Comparison of ENCODE assay signal across 9 mouse cellular contexts in genomic region chr13:37966256-37967051, GRCm38 (mm10). TPM values are rescaled to one million over a fixed set of nuclear protein-coding genes. Genes with fewer than 3 reads are reported as not detected.
DNase-seq lines count a peak whose midpoint lies in the region; ATAC-seq and TF ChIP-seq lines count a peak whose summit lies in the region.
"Had no signal": no experiment of that assay in that cellular context is flagged by ENCODE, and none has a peak within 500 bp of the region (broad histone marks: within the 10 kb centered on the region; RNA-seq: fewer than 3 reads in every experiment).

No protein-coding gene starts in this region.

- no peak for TF ChIP-seq EP300 in ES-Bruce4 (IDR thresholded peaks at IDR 0.05; ENCODE audit: insufficient read depth, low read depth, low read length)

- no peak for TF ChIP-seq POLR2A in ES-Bruce4 (IDR thresholded peaks at IDR 0.05; ENCODE audit: insufficient read depth, low read length)

- DNase-seq in forebrain, postnatal 0 days: no peak
- peak; percentile 76 to 88 for DNase-seq in kidney, postnatal 4 days
- DNase-seq in kidney, postnatal 25 days: no peak
- DNase-seq in ovary, postnatal 14 days (ENCODE audit: low spot score): no peak
- no peak for DNase-seq in right cerebral cortex, postnatal 14 days

- H3K9ac ChIP-seq in forebrain, embryonic 12.5 days: no peak overlapping the region
- H3K9ac ChIP-seq in forebrain, postnatal 0 days: no peak overlapping the region
- H3K9ac ChIP-seq in ES-Bruce4 (ENCODE audit: low read depth, poor library complexity, severe bottlenecking): peak overlapping the region; percentile 52
- no peak overlapping the region for H3K9ac ChIP-seq in limb, embryonic 15.5 days

- 78% methylated on average over 15 of the region's 15 CpGs for WGBS in forebrain, embryonic 12.5 days
- WGBS in forebrain, postnatal 0 days: 81% methylated on average over 15 of the region's 15 CpGs
- 70% methylated on average over 15 of the region's 15 CpGs for WGBS in limb, embryonic 15.5 days

- H3K27ac ChIP-seq in forebrain, embryonic 12.5 days: 0 out of 2 replicates have a peak overlapping the region, but pooled peaks have one; percentile 5
- H3K27ac ChIP-seq in forebrain, postnatal 0 days (ENCODE audit: low read depth, low read length): no peak overlapping the region
- H3K27ac ChIP-seq in ES-Bruce4 (ENCODE audit: insufficient read depth, low read length): peak overlapping the region; percentile 78; the same call in 1 of the 2 replicates
- H3K27ac ChIP-seq in limb, embryonic 15.5 days: no peak overlapping the region

- no peaks in the 10 kb centered on the region for H3K36me3 ChIP-seq in forebrain, embryonic 12.5 days (replicated peaks)
- H3K36me3 ChIP-seq in forebrain, postnatal 0 days (ENCODE audit: insufficient read depth): no peaks in the 10 kb centered on the region
- H3K36me3 ChIP-seq in ES-Bruce4 (ENCODE audit: control insufficient read depth, insufficient read depth, low read length, poor library complexity, severe bottlenecking): no peaks in the 10 kb centered on the region
- no peaks in the 10 kb centered on the region for H3K36me3 ChIP-seq in limb, embryonic 15.5 days

- TF ChIP-seq CTCF in forebrain, postnatal 0 days (IDR thresholded peaks at IDR 0.05; ENCODE audit: low read depth): no peak
- no peak for TF ChIP-seq CTCF in ES-Bruce4 (IDR thresholded peaks at IDR 0.05; ENCODE audit: low read depth, low read length)

- peaks cover 29% of the 10 kb centered on the region for H3K4me1 ChIP-seq in forebrain, embryonic 12.5 days
- peaks cover 3% of the 10 kb centered on the region; the same call in 1 of the 2 replicates for H3K4me1 ChIP-seq in forebrain, postnatal 0 days (ENCODE audit: insufficient read depth)
- peaks cover 7% of the 10 kb centered on the region for H3K4me1 ChIP-seq in ES-Bruce4 (ENCODE audit: control insufficient read depth, insufficient read depth, low read length)
- peaks cover 33% of the 10 kb centered on the region for H3K4me1 ChIP-seq in limb, embryonic 15.5 days

- no peak overlapping the region for H3K4me3 ChIP-seq in forebrain, embryonic 12.5 days (replicated peaks)
- H3K4me3 ChIP-seq in forebrain, postnatal 0 days (ENCODE audit: low read depth, low read length): no peak overlapping the region
- no peak overlapping the region for H3K4me3 ChIP-seq in ES-Bruce4 (ENCODE audit: low read depth, low read length)
- H3K4me3 ChIP-seq in limb, embryonic 15.5 days: no peak overlapping the region

- no peaks in the 10 kb centered on the region for H3K9me3 ChIP-seq in forebrain, embryonic 12.5 days
- H3K9me3 ChIP-seq in forebrain, postnatal 0 days (ENCODE audit: low read length): no peaks in the 10 kb centered on the region
- no peaks in the 10 kb centered on the region for H3K9me3 ChIP-seq in ES-Bruce4 (replicated peaks; ENCODE audit: control insufficient read depth, insufficient read depth, low read length, poor library complexity, severe bottlenecking)
- no peaks in the 10 kb centered on the region for H3K9me3 ChIP-seq in limb, embryonic 15.5 days

- H3K4me2 ChIP-seq in forebrain, embryonic 12.5 days: no peak overlapping the region
- no peak overlapping the region for H3K4me2 ChIP-seq in forebrain, postnatal 0 days (ENCODE audit: low read depth)
- H3K4me2 ChIP-seq in limb, embryonic 15.5 days: 0 out of 2 replicates have a peak overlapping the region, but pooled peaks have one; percentile 5

- H3K27me3 ChIP-seq in forebrain, embryonic 12.5 days: peaks cover 14% of the 10 kb centered on the region
- H3K27me3 ChIP-seq in forebrain, postnatal 0 days (ENCODE audit: insufficient read depth, low read length): no peaks in the 10 kb centered on the region; the same call in 1 of the 2 replicates
- no peaks in the 10 kb centered on the region for H3K27me3 ChIP-seq in ES-Bruce4 (ENCODE audit: control insufficient read depth, insufficient read depth, low read length, poor library complexity, severe bottlenecking)
- H3K27me3 ChIP-seq in limb, embryonic 15.5 days: no peaks in the 10 kb centered on the region

- no peak for ATAC-seq in forebrain, embryonic 12.5 days (ENCODE audit: low FRiP score)
- no peak for ATAC-seq in forebrain, postnatal 0 days
- no peak for ATAC-seq in limb, embryonic 15.5 days (ENCODE audit: insufficient number of reproducible peaks, low FRiP score, low TSS enrichment, low read depth)
- ATAC-seq: inflammation-experienced regulatory T-cells, adult 6 months had no signal

RNA-seq across cellular contexts. Expression of gene Ssr1, which starts 27.6 kb away (rescaled TPM):
- polyA plus RNA-seq in forebrain, embryonic 12.5 days (2016; fragmentation: Nextera tagmentation; extraction: Ambion mirVana): 94.0 and 110 TPM in 2 replicates
- total RNA-seq in forebrain, postnatal 0 days (2014; rRNA removed): 36.4 and 48.8 TPM in 2 replicates
- polyA plus RNA-seq in forebrain, postnatal 0 days (2015; fragmentation: Nextera tagmentation; extraction: Ambion mirVana): 71.1 and 75.6 TPM in 2 replicates
- polyA plus RNA-seq in ES-Bruce4 (2011; ENCODE audit: insufficient read depth, insufficient read length, low read depth, missing spikeins): 137 and 150 TPM in 2 replicates
- 152 TPM in 2 replicates for polyA plus RNA-seq in limb, embryonic 15.5 days (2015; fragmentation: Nextera tagmentation; extraction: Ambion mirVana)

Comparison
In these comparisons a context has a peak if more than half of its experiments do, and no peak if none do; other contexts are left out.
1. H3K27ac ChIP-seq: peak in forebrain, embryonic 12.5 days (single experiment) and ES-Bruce4 (single experiment); none in forebrain, postnatal 0 days (single experiment) and limb, embryonic 15.5 days (single experiment).
2. DNase-seq: peak in kidney, postnatal 4 days (2 of 2); none in forebrain, postnatal 0 days (single experiment), kidney, postnatal 25 days (0 of 2), ovary, postnatal 14 days (single experiment) and right cerebral cortex, postnatal 14 days (single experiment).